Mouse (Mus musculus) induced T-regulatory cell, adult 2 months (primary cell): ENCODE measurements around the gene Cd52.
"Not testable (repeated sequence)": the region's sequence is repeated elsewhere in the genome, so short reads cannot be mapped to it uniquely, and the experiment has no call there.

Experiments
- DNase-seq: peaks from one replicate; pipeline ENCODE4 v3.0.0-alpha.2; 2012; ENCODE audit warnings: low read depth

Cd52 gene

GRCm38 (mm10) chr4:134094923-134095547, at the start of gene Cd52:
TSS of gene Cd52 (minus strand) at chr4:134095082.
- peak; percentile 92 for DNase-seq

GRCm38 (mm10) chr4:134144297-134144696, 49.4 kb upstream of the Cd52 start:
- DNase-seq = not testable (repeated sequence)

GRCm38 (mm10) chr4:134138857-134139256, 44.0 kb upstream of the Cd52 start:
- peak; percentile 37 for DNase-seq

- no peak for DNase-seq
Observed at GRCm38 (mm10) chr4:134136280-134136926, 41.5 kb upstream of the Cd52 start.

GRCm38 (mm10) chr4:134132519-134133095, 37.7 kb upstream of the Cd52 start:
- DNase-seq = no peak

GRCm38 (mm10) chr4:134132117-134132516, 37.2 kb upstream of the Cd52 start:
- no peak for DNase-seq

- DNase-seq = peak; percentile 63
Observed at GRCm38 (mm10) chr4:134129482-134129881, 34.6 kb upstream of the Cd52 start.

GRCm38 (mm10) chr4:134128983-134129362, 34.1 kb upstream of the Cd52 start:
- DNase-seq = peak; percentile 77

GRCm38 (mm10) chr4:134128221-134128982, 33.5 kb upstream of the Cd52 start, which contains the start of gene Sh3bgrl3:
TSS of gene Sh3bgrl3 (minus strand) at chr4:134128789.
- DNase-seq = peak; percentile 91

GRCm38 (mm10) chr4:134127793-134128192, 32.9 kb upstream of the Cd52 start:
- no peak for DNase-seq

- DNase-seq = peak; percentile 42
Observed at GRCm38 (mm10) chr4:134127121-134127455, 32.2 kb upstream of the Cd52 start.

GRCm38 (mm10) chr4:134126300-134127120, 31.6 kb upstream of the Cd52 start:
- no peak for DNase-seq

GRCm38 (mm10) chr4:134125383-134126060, 30.6 kb upstream of the Cd52 start:
- DNase-seq = no peak

GRCm38 (mm10) chr4:134123680-134124551, 29.0 kb upstream of the Cd52 start:
- peak; percentile 87 for DNase-seq

GRCm38 (mm10) chr4:134123147-134123546, 28.3 kb upstream of the Cd52 start:
- peak; percentile 50 for DNase-seq

GRCm38 (mm10) chr4:134122281-134122680, 27.4 kb upstream of the Cd52 start:
- DNase-seq = peak; percentile 43

- peak; percentile 78 for DNase-seq
Observed at GRCm38 (mm10) chr4:134121571-134121970, 26.7 kb upstream of the Cd52 start.

- DNase-seq = no peak
Observed at GRCm38 (mm10) chr4:134120916-134121315, 26.0 kb upstream of the Cd52 start.

GRCm38 (mm10) chr4:134120192-134120805, 25.4 kb upstream of the Cd52 start:
- DNase-seq = peak; percentile 51

GRCm38 (mm10) chr4:134119644-134120043, 24.8 kb upstream of the Cd52 start:
- DNase-seq = peak; percentile 79
